Mouse (Mus musculus) myocyte (in vitro differentiated cells): ENCODE data around the gene Hdac7.

Experiments used
- E2F4 ChIP-seq: IDR thresholded peaks from one replicate; pipeline ENCODE4 v1.6.1; 2011; ENCODE audit warnings: mild to moderate bottlenecking, control low read depth, moderate library complexity; ENCODE audit not compliant: insufficient read depth
- POLR2A ChIP-seq: IDR thresholded peaks from one replicate; pipeline ENCODE4 v1.6.1; 2011; ENCODE audit warnings: low read depth, mild to moderate bottlenecking, control low read depth, moderate library complexity; ENCODE audit not compliant: insufficient read length
- USF1 ChIP-seq: IDR thresholded peaks from one replicate; pipeline ENCODE4 v1.6.1; 2011; ENCODE audit warnings: low read depth, mild to moderate bottlenecking, control low read depth, moderate library complexity

- no peak for TF ChIP-seq USF1
- TF ChIP-seq E2F4 = no peak
- no peak for TF ChIP-seq POLR2A
These were observed 2.9 kb downstream of the Hdac7 start for GRCm38 (mm10) chr15:97841383-97841782.
